Mouse (Mus musculus) yolk sac, embryonic 10.5 days (tissue): Measurements from ENCODE around the gene BC030499.
"Not testable (repeated sequence)": the region's sequence is repeated elsewhere in the genome, so short reads cannot be mapped to it uniquely, and the experiment has no call there.

Source experiments
- DNase-seq: peaks from one replicate; pipeline ENCODE4 v3.0.0-alpha.2; 2017; ENCODE audit warnings: low spot score

BC030499 gene

GRCm38 (mm10) chr11:78290654-78291053 is at the start of gene BC030499:
BC030499 (plus strand) TSS chr11:78290841.
- DNase-seq = no peak

GRCm38 (mm10) chr11:78245261-78245626 is 45.4 kb upstream of the BC030499 start:
- no peak for DNase-seq

- peak; percentile 97 for DNase-seq
Measured at GRCm38 (mm10) chr11:78245627-78246317, 44.9 kb upstream of the BC030499 start, which contains the start of the genes Sdf2 and Supt6. Sdf2 (plus strand) TSS chr11:78245746. Supt6 (minus strand) TSS chr11:78245987.

GRCm38 (mm10) chr11:78246318-78247011 is 44.2 kb upstream of the BC030499 start:
- no peak for DNase-seq

GRCm38 (mm10) chr11:78247012-78247348 is 43.7 kb upstream of the BC030499 start:
- DNase-seq = no peak

- no peak for DNase-seq
Measured at GRCm38 (mm10) chr11:78247727-78248140, 42.9 kb upstream of the BC030499 start.

- DNase-seq = no peak
Measured at GRCm38 (mm10) chr11:78256618-78257017, 34.0 kb upstream of the BC030499 start.

- no peak for DNase-seq
Measured at GRCm38 (mm10) chr11:78260489-78261258, 30.0 kb upstream of the BC030499 start.

- DNase-seq = peak; percentile 94
Measured at GRCm38 (mm10) chr11:78261380-78262352, 29.0 kb upstream of the BC030499 start, which contains the start of gene 2610507B11Rik. 2610507B11Rik (plus strand) TSS chr11:78261752.

GRCm38 (mm10) chr11:78262550-78262949 is 28.1 kb upstream of the BC030499 start:
- peak; percentile 58 for DNase-seq

- DNase-seq = no peak
Measured at GRCm38 (mm10) chr11:78265571-78265970, 25.1 kb upstream of the BC030499 start.

GRCm38 (mm10) chr11:78271986-78272385 is 18.7 kb upstream of the BC030499 start:
- DNase-seq = no peak

- DNase-seq = no peak
Measured at GRCm38 (mm10) chr11:78275596-78275995, 15.0 kb upstream of the BC030499 start.

- DNase-seq = not testable (repeated sequence)
Measured at GRCm38 (mm10) chr11:78276169-78276568, 14.5 kb upstream of the BC030499 start.

GRCm38 (mm10) chr11:78278853-78279252 is 11.8 kb upstream of the BC030499 start:
- no peak for DNase-seq

GRCm38 (mm10) chr11:78279586-78279985 is 11.1 kb upstream of the BC030499 start:
- DNase-seq = no peak

- DNase-seq = no peak
Measured at GRCm38 (mm10) chr11:78289146-78289763, 1.4 kb upstream of the BC030499 start.

GRCm38 (mm10) chr11:78294585-78294984 is 3.9 kb downstream of the BC030499 start:
- no peak for DNase-seq

GRCm38 (mm10) chr11:78300917-78301316 is 10.3 kb downstream of the BC030499 start:
- DNase-seq = no peak

- peak; percentile 90 for DNase-seq
Measured at GRCm38 (mm10) chr11:78301357-78302084, 10.9 kb downstream of the BC030499 start, which contains the start of gene Spag5. Spag5 (plus strand) TSS chr11:78301529.
